Mouse (Mus musculus) cerebellum, adult 11-12 months (tissue): ENCODE results near the gene Gm21310.
"Not testable (repeated sequence)": the region's sequence is repeated elsewhere in the genome, so short reads cannot be mapped to it uniquely, and the experiment has no call there.

Experiments used
- DNase-seq: peaks from one replicate; pipeline ENCODE4 v3.0.0; 2022

The Gm21310 gene

DNA sequence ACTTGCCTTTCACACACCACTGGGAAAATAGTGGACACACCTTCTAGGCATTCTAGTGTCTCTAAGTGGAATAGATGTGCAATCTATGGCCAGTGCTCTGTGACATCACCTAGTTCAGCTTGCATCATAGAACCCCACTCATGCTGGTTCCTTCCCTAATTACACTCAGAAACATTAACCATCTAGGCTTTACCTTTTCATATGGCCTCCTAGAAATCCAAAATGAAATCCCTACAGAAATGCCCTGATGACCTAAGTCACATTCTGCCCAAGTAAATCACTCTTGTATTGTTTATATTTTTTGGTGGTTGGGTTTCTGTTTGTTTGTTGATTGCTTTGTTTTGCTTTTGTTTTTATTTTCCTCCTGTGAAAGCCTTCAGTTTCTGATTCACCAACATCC, at the start of gene Gm21310:
Gene Gm21310 (minus strand): TSS at position 101 of the 400 bp plus-strand sequence.
- DNase-seq = not testable (repeated sequence)
